Mouse (Mus musculus) E14TG2a.4 (cell line): ENCODE data around the gene Mtif2.
"Not testable (repeated sequence)": the region's sequence is repeated elsewhere in the genome, so short reads cannot be mapped to it uniquely, and the experiment has no call there.

ENCODE experiments used
- H3K27me3 ChIP-seq: 2 replicates; pipeline ENCODE4 v1.6.1; 2014; ENCODE audit warnings: low read length, control low read depth; ENCODE audit not compliant: insufficient read depth
- H3K36me3 ChIP-seq: 2 replicates; pipeline ENCODE4 v1.6.1; 2014; ENCODE audit warnings: low read length, control low read depth; ENCODE audit not compliant: insufficient read depth
- H3K4me1 ChIP-seq: replicated peaks from 2 replicates; pipeline ENCODE4 v1.6.1; 2014; ENCODE audit warnings: low read depth, low read length, control low read depth
- H3K4me3 ChIP-seq: replicated peaks from 2 replicates; pipeline ENCODE4 v1.5.1; 2014; ENCODE audit warnings: mild to moderate bottlenecking, low read length
- H3K9me3 ChIP-seq: 2 replicates; pipeline ENCODE4 v1.6.1; 2014; ENCODE audit warnings: low read length, control low read depth
- CTCF ChIP-seq: conservative IDR thresholded peaks from 2 replicates; pipeline ENCODE4 v1.5.1; 2014; ENCODE audit warnings: low read length
- NANOG ChIP-seq: IDR thresholded peaks from 2 replicates; pipeline ENCODE4 v1.6.1; 2014; ENCODE audit warnings: borderline replicate concordance, low read length, mixed read lengths
- POU5F1 ChIP-seq: IDR thresholded peaks from 2 replicates; pipeline ENCODE4 v1.6.1; 2014; ENCODE audit warnings: low read length, borderline replicate concordance

The Mtif2 gene

GRCm38 (mm10) chr11:29514682-29515412, 11.4 kb upstream of the Mtif2 start, which contains the start of gene Prorsd1:
TSS of gene Prorsd1 (minus strand) at chr11:29515033.
- Histone ChIP-seq H3K9me3 (no peaks in the 10 kb centered on the region), H3K4me3 (peak within 1 kb of the TSS; percentile 88), H3K4me1 (peaks cover 18% of the 10 kb centered on the region), H3K36me3 (peaks cover 30% of the 10 kb centered on the region), H3K27me3 (no peaks in the 10 kb centered on the region)
- TF ChIP-seq NANOG: no peak
- TF ChIP-seq POU5F1: no peak
- TF ChIP-seq CTCF: no peak

GRCm38 (mm10) chr11:29538201-29538600, 12.0 kb downstream of the Mtif2 start:
- TF ChIP-seq NANOG (no peak), CTCF (no peak), POU5F1 (no peak)

GRCm38 (mm10) chr11:29544225-29544945, 18.2 kb downstream of the Mtif2 start:
- Histone ChIP-seq H3K36me3 (peaks cover 76% of the 10 kb centered on the region), H3K4me1 (peaks cover 35% of the 10 kb centered on the region), H3K4me3 (no peak overlapping the region), H3K27me3 (no peaks in the 10 kb centered on the region), H3K9me3 (no peaks in the 10 kb centered on the region)
- TF ChIP-seq POU5F1 (no peak), CTCF (no peak), NANOG (no peak)

More at GRCm38 (mm10) chr11:29538201-29538600, 12.0 kb downstream of the Mtif2 start:
- Histone ChIP-seq H3K36me3 (peaks cover 94% of the 10 kb centered on the region), H3K4me1 (0 out of 2 replicates have a peak, but pooled peaks cover 9% of the 10 kb centered on the region), H3K4me3 (no peak overlapping the region), H3K9me3 (no peaks in the 10 kb centered on the region), H3K27me3 (no peaks in the 10 kb centered on the region)

- Histone ChIP-seq H3K4me1 (peaks cover 36% of the 10 kb centered on the region), H3K36me3 (peaks cover 69% of the 10 kb centered on the region), H3K4me3 (peak overlapping the region; percentile 98; the same call in 1 of the 2 replicates)
- H3K9me3 ChIP-seq, H3K27me3 ChIP-seq: not testable (repeated sequence)
These were observed 19.0 kb downstream of the Mtif2 start for GRCm38 (mm10) chr11:29545150-29545752.

- peaks cover 31% of the 10 kb centered on the region for H3K4me1 ChIP-seq
- H3K27me3 ChIP-seq, H3K9me3 ChIP-seq: not testable (repeated sequence)
- H3K36me3 ChIP-seq: peaks cover 59% of the 10 kb centered on the region
- peak overlapping the region; percentile 98 for H3K4me3 ChIP-seq
These were observed 20.1 kb downstream of the Mtif2 start for GRCm38 (mm10) chr11:29546297-29546696.

- H3K4me1 ChIP-seq: peaks cover 31% of the 10 kb centered on the region
- H3K36me3 ChIP-seq: peaks cover 55% of the 10 kb centered on the region
- no peak for TF ChIP-seq CTCF
- TF ChIP-seq POU5F1: no peak
- no peak for TF ChIP-seq NANOG
- no peaks in the 10 kb centered on the region for H3K9me3 ChIP-seq
- peak overlapping the region; percentile 98 for H3K4me3 ChIP-seq
- no peaks in the 10 kb centered on the region for H3K27me3 ChIP-seq
These were observed 20.6 kb downstream of the Mtif2 start for GRCm38 (mm10) chr11:29546762-29547161.

GRCm38 (mm10) chr11:29547249-29547751, 21.1 kb downstream of the Mtif2 start:
- Histone ChIP-seq H3K36me3 (peaks cover 49% of the 10 kb centered on the region), H3K4me1 (peaks cover 29% of the 10 kb centered on the region), H3K9me3 (no peaks in the 10 kb centered on the region), H3K27me3 (no peaks in the 10 kb centered on the region), H3K4me3 (peak overlapping the region; percentile 98)
- no peak for TF ChIP-seq CTCF
- TF ChIP-seq NANOG: no peak
- no peak for TF ChIP-seq POU5F1

- Histone ChIP-seq H3K4me3 (peak within 1 kb of the TSS; percentile 98), H3K27me3 (no peaks in the 10 kb centered on the region), H3K4me1 (peaks cover 27% of the 10 kb centered on the region), H3K9me3 (no peaks in the 10 kb centered on the region), H3K36me3 (peaks cover 44% of the 10 kb centered on the region)
- TF ChIP-seq POU5F1 (no peak), NANOG (no peak), CTCF (no peak)
These were observed 21.7 kb downstream of the Mtif2 start, which contains the start of the genes Clhc1 and Rps27a for GRCm38 (mm10) chr11:29547752-29548503. TSS of gene Clhc1 (plus strand) at chr11:29547950. TSS of gene Rps27a (minus strand) at chr11:29548109.
